9 mouse cellular contexts compared by ENCODE assay signal in genomic region chr14:79503371-79504075, GRCm38 (mm10). TPM values are rescaled to one million over a fixed set of nuclear protein-coding genes. Genes with fewer than 3 reads are reported as not detected.
DNase-seq lines count a peak whose midpoint lies in the region; ATAC-seq lines count a peak whose summit lies in the region.
"Had no signal": no experiment of that assay in that cellular context is flagged by ENCODE, and none has a peak within 500 bp of the region (broad histone marks: within the 10 kb centered on the region; RNA-seq: fewer than 3 reads in every experiment).

No protein-coding gene starts in this region.

- peaks cover 17% of the 10 kb centered on the region for H3K4me1 ChIP-seq in heart, embryonic 16.5 days (ENCODE audit: control insufficient read depth, insufficient read depth, low read length)
- peaks cover 98% of the 10 kb centered on the region for H3K4me1 ChIP-seq in liver, embryonic 13.5 days (replicated peaks)

- peak overlapping the region; percentile 38; the same call in 1 of the 2 replicates for H3K9ac ChIP-seq in heart, embryonic 16.5 days (ENCODE audit: low read length)
- H3K9ac ChIP-seq in liver, embryonic 13.5 days = peak overlapping the region; percentile 36; the same call in 1 of the 2 replicates

- peak; percentile 46 for ATAC-seq in CD4-positive, CD25-positive, alpha-beta regulatory T cell, adult 4 months
- peak; percentile 63 for ATAC-seq in heart, embryonic 16.5 days (replicated peaks; ENCODE audit: extremely low read depth, insufficient read depth, low FRiP score)
- no peak for ATAC-seq in liver, embryonic 13.5 days (ENCODE audit: low read depth)

- DNase-seq in heart, adult 11 months = peak; percentile 95
- no peak for DNase-seq in heart, adult 8-10 months (ENCODE audit: low spot score)
- DNase-seq in liver, embryonic 13.5 days = no peak
- DNase-seq in cerebellum, adult 9-11 months = no peak
- DNase-seq in left cerebral cortex, postnatal 25 days (ENCODE audit: low spot score in 2 of 2) = no peak
- no peak for DNase-seq in right cerebral cortex, postnatal 36 days (ENCODE audit: low spot score in 2 of 2)

- intact Hi-C loops in left cerebral cortex, postnatal 25 days (cut with DNase I) = loop anchor here (5.0 kb wide), 1 partner anchor 59 kb away; no protein-coding TSS in a partner anchor

- H3K27me3 ChIP-seq in heart, embryonic 16.5 days (ENCODE audit: control insufficient read depth, insufficient read depth, low read length) = no peaks in the 10 kb centered on the region
- H3K27me3 ChIP-seq in liver, embryonic 13.5 days = no peaks in the 10 kb centered on the region

- no peaks in the 10 kb centered on the region for H3K9me3 ChIP-seq in heart, embryonic 16.5 days (replicated peaks; ENCODE audit: control insufficient read depth, low read length)
- no peaks in the 10 kb centered on the region for H3K9me3 ChIP-seq in liver, embryonic 13.5 days (replicated peaks)
- H3K9me3 ChIP-seq: G1E had no signal

- H3K4me3 ChIP-seq in heart, embryonic 16.5 days (ENCODE audit: low read length) = no peak overlapping the region
- no peak overlapping the region for H3K4me3 ChIP-seq in liver, embryonic 13.5 days (replicated peaks)

- H3K4me2 ChIP-seq in heart, embryonic 16.5 days (ENCODE audit: low read depth, low read length) = peak overlapping the region; percentile 14; the same call in 1 of the 2 replicates
- H3K4me2 ChIP-seq in liver, embryonic 13.5 days = no peak overlapping the region

- 31% methylated on average over 5 of the region's 5 CpGs for WGBS in heart, embryonic 16.5 days
- WGBS in liver, embryonic 13.5 days (ENCODE audit: insufficient replicate concordance) = 69% methylated on average over 5 of the region's 5 CpGs

- peak overlapping the region; percentile 82 for H3K27ac ChIP-seq in heart, embryonic 16.5 days (ENCODE audit: low read length)
- peak overlapping the region; percentile 63 for H3K27ac ChIP-seq in liver, embryonic 13.5 days

- peaks cover 5% of the 10 kb centered on the region for H3K36me3 ChIP-seq in heart, embryonic 16.5 days (ENCODE audit: control insufficient read depth, insufficient read depth)
- H3K36me3 ChIP-seq in liver, embryonic 13.5 days = peaks cover 8% of the 10 kb centered on the region

RNA-seq across cellular contexts. Expression of gene Wbp4, which starts 22.2 kb away (rescaled TPM):
- total RNA-seq in heart, adult 8-10 months (2022) = 10 to 100 TPM; 20.6 to 24.0 (median 21.6) TPM
- polyA plus RNA-seq in CD4-positive, CD25-positive, alpha-beta regulatory T cell, adult 4 months (2017; shearing (Covaris generic)) = 10 to 100 TPM; 25.3 to 27.1 TPM
- polyA plus RNA-seq in heart, embryonic 16.5 days (2015; fragmentation: Nextera tagmentation; extraction: Ambion mirVana) = 26.8 and 27.6 TPM in 2 replicates
- 17.6 and 20.6 TPM in 2 replicates for polyA plus RNA-seq in liver, embryonic 13.5 days (2015; fragmentation: Nextera tagmentation; extraction: Ambion mirVana)
- total RNA-seq in left cerebral cortex, postnatal 25 days (2021) = 10 to 100 TPM; 46.2 to 48.4 TPM

RNA-seq across cellular contexts. Expression of gene Elf1, which starts 22.5 kb away (rescaled TPM):
- total RNA-seq in heart, adult 8-10 months (2022) = 10 to 100 TPM in 3 of 4 experiments, 1 to 10 TPM in 1; 9.9 to 12.5 (median 12.0) TPM
- polyA plus RNA-seq in CD4-positive, CD25-positive, alpha-beta regulatory T cell, adult 4 months (2017; shearing (Covaris generic)) = 100 to 1,000 TPM; 149 to 199 TPM
- polyA plus RNA-seq in heart, embryonic 16.5 days (2015; fragmentation: Nextera tagmentation; extraction: Ambion mirVana) = 9.9 and 12.3 TPM in 2 replicates
- polyA plus RNA-seq in liver, embryonic 13.5 days (2015; fragmentation: Nextera tagmentation; extraction: Ambion mirVana) = 11.9 and 13.8 TPM in 2 replicates
- total RNA-seq in left cerebral cortex, postnatal 25 days (2021) = 1 to 10 TPM; 4.1 to 4.4 TPM

RNA-seq across cellular contexts. Expression of gene Kbtbd6, which starts 51.9 kb away (rescaled TPM):
- total RNA-seq in heart, adult 8-10 months (2022) = under 1 TPM in 3 of 4 experiments, not detected in 1; 0.11 to 0.16 (median 0.16) TPM
- not detected for polyA plus RNA-seq in CD4-positive, CD25-positive, alpha-beta regulatory T cell, adult 4 months (2017; shearing (Covaris generic))
- 1.9 and 2.6 TPM in 2 replicates for polyA plus RNA-seq in heart, embryonic 16.5 days (2015; fragmentation: Nextera tagmentation; extraction: Ambion mirVana)
- 2.6 and 3.0 TPM in 2 replicates for polyA plus RNA-seq in liver, embryonic 13.5 days (2015; fragmentation: Nextera tagmentation; extraction: Ambion mirVana)
- total RNA-seq in left cerebral cortex, postnatal 25 days (2021) = 1 to 10 TPM; 1.3 to 1.6 TPM

Comparison
In these comparisons a context has a peak if more than half of its experiments do, and no peak if none do; other contexts are left out.
1. RNA of gene Elf1, which starts 22.5 kb away (polyA plus RNA-seq): 149 to 199 TPM in CD4-positive, CD25-positive, alpha-beta regulatory T cell, adult 4 months; 9.9 to 12.3 TPM in heart, embryonic 16.5 days and 11.9 to 13.8 TPM in liver, embryonic 13.5 days; every median in the first group is over 10 times any median in the second.